Mouse (Mus musculus): ENCODE data around the gene Cerk. TPM values are rescaled to one million over a fixed set of nuclear protein-coding genes. Genes with fewer than 3 reads are reported as not detected.
"Not testable (repeated sequence)": the region's sequence is repeated elsewhere in the genome, so short reads cannot be mapped to it uniquely, and the experiment has no call there.

Gene Cerk
- polyA plus RNA-seq, 1 experiment = 38.2 TPM

- DNase-seq = no peak
- H3K4me1 ChIP-seq (ENCODE audit: control insufficient read depth, insufficient read depth, low read length) = peaks cover 9% of the 10 kb centered on the region
- WGBS = 87% methylated on average over 2 of the region's 2 CpGs
- H3K4me3 ChIP-seq (replicated peaks; ENCODE audit: extremely low read depth, low read depth, low read length) = no peak overlapping the region
- TF ChIP-seq POLR2A (IDR thresholded peaks at IDR 0.05; ENCODE audit: borderline replicate concordance, extremely low read depth, low read depth, low read length) (no peak), CTCF (IDR thresholded peaks at IDR 0.05; ENCODE audit: insufficient read depth, low read length) (no peak)
Observed at GRCm38 (mm10) chr15:86226968-86227367, 41.0 kb upstream of the Cerk start.

- 88% methylated on average over 5 of the region's 5 CpGs for WGBS
- no peak for TF ChIP-seq CTCF (IDR thresholded peaks at IDR 0.05; ENCODE audit: insufficient read depth, low read length)
- TF ChIP-seq POLR2A (IDR thresholded peaks at IDR 0.05; ENCODE audit: borderline replicate concordance, extremely low read depth, low read depth, low read length) = no peak
- no peak for DNase-seq
- Histone ChIP-seq H3K4me1 (ENCODE audit: control insufficient read depth, insufficient read depth, low read length) (peaks cover 5% of the 10 kb centered on the region), H3K4me3 (replicated peaks; ENCODE audit: extremely low read depth, low read depth, low read length) (no peak overlapping the region)
Observed at GRCm38 (mm10) chr15:86226221-86226620, 40.3 kb upstream of the Cerk start.

GRCm38 (mm10) chr15:86224972-86225551 lies 39.1 kb upstream of the Cerk start:
- Histone ChIP-seq H3K4me3 (replicated peaks; ENCODE audit: extremely low read depth, low read depth, low read length) (no peak overlapping the region), H3K4me1 (ENCODE audit: control insufficient read depth, insufficient read depth, low read length) (peaks cover 13% of the 10 kb centered on the region)
- TF ChIP-seq POLR2A (IDR thresholded peaks at IDR 0.05; ENCODE audit: borderline replicate concordance, extremely low read depth, low read depth, low read length) = no peak
- no peak for TF ChIP-seq CTCF (IDR thresholded peaks at IDR 0.05; ENCODE audit: insufficient read depth, low read length)
- WGBS = 76% methylated on average over 7 of the region's 7 CpGs
- no peak for DNase-seq

GRCm38 (mm10) chr15:86221901-86222300 lies 36.0 kb upstream of the Cerk start:
- DNase-seq = not testable (repeated sequence)
- WGBS = 62% methylated on average over 11 of the region's 11 CpGs

GRCm38 (mm10) chr15:86221369-86221768 lies 35.4 kb upstream of the Cerk start:
- Histone ChIP-seq H3K4me1 (ENCODE audit: control insufficient read depth, insufficient read depth, low read length) (peaks cover 22% of the 10 kb centered on the region), H3K4me3 (replicated peaks; ENCODE audit: extremely low read depth, low read depth, low read length) (no peak overlapping the region)
- TF ChIP-seq CTCF (IDR thresholded peaks at IDR 0.05; ENCODE audit: insufficient read depth, low read length) (no peak), POLR2A (IDR thresholded peaks at IDR 0.05; ENCODE audit: borderline replicate concordance, extremely low read depth, low read depth, low read length) (no peak)
- DNase-seq = no peak
- WGBS = 72% methylated on average over 4 of the region's 4 CpGs

More at GRCm38 (mm10) chr15:86221901-86222300, 36.0 kb upstream of the Cerk start:
- not testable (repeated sequence) for H3K4me3 ChIP-seq (replicated peaks; ENCODE audit: extremely low read depth, low read depth, low read length)
- H3K4me1 ChIP-seq (ENCODE audit: control insufficient read depth, insufficient read depth, low read length) = peaks cover 22% of the 10 kb centered on the region

GRCm38 (mm10) chr15:86220715-86221114 lies 34.8 kb upstream of the Cerk start:
- peak overlapping the region; percentile 39 for H3K4me3 ChIP-seq (replicated peaks; ENCODE audit: extremely low read depth, low read depth, low read length)
- H3K4me1 ChIP-seq (ENCODE audit: control insufficient read depth, insufficient read depth, low read length) = peaks cover 22% of the 10 kb centered on the region
- 41% methylated on average over 4 of the region's 4 CpGs for WGBS
- TF ChIP-seq CTCF (IDR thresholded peaks at IDR 0.05; ENCODE audit: insufficient read depth, low read length) (no peak), POLR2A (IDR thresholded peaks at IDR 0.05; ENCODE audit: borderline replicate concordance, extremely low read depth, low read depth, low read length) (no peak; the same call in 1 of the 2 replicates)
- DNase-seq = no peak

- Histone ChIP-seq H3K4me1 (ENCODE audit: control insufficient read depth, insufficient read depth, low read length) (peaks cover 22% of the 10 kb centered on the region), H3K4me3 (replicated peaks; ENCODE audit: extremely low read depth, low read depth, low read length) (peak overlapping the region; percentile 39)
- WGBS = 26% methylated on average over 5 of the region's 5 CpGs
- TF ChIP-seq CTCF (IDR thresholded peaks at IDR 0.05; ENCODE audit: insufficient read depth, low read length) (no peak), POLR2A (IDR thresholded peaks at IDR 0.05; ENCODE audit: borderline replicate concordance, extremely low read depth, low read depth, low read length) (peak; percentile 78)
- DNase-seq = no peak
Observed at GRCm38 (mm10) chr15:86220229-86220630, 34.3 kb upstream of the Cerk start.

- no peak for DNase-seq
- TF ChIP-seq CTCF (IDR thresholded peaks at IDR 0.05; ENCODE audit: insufficient read depth, low read length) = no peak
- TF ChIP-seq POLR2A (IDR thresholded peaks at IDR 0.05; ENCODE audit: borderline replicate concordance, extremely low read depth, low read depth, low read length) = no peak
- WGBS = 62% methylated on average over 7 of the region's 7 CpGs
- H3K4me3 ChIP-seq (replicated peaks; ENCODE audit: extremely low read depth, low read depth, low read length) = no peak overlapping the region
- peaks cover 23% of the 10 kb centered on the region for H3K4me1 ChIP-seq (ENCODE audit: control insufficient read depth, insufficient read depth, low read length)
Observed at GRCm38 (mm10) chr15:86219534-86220228, 33.7 kb upstream of the Cerk start.

- WGBS = 64% methylated on average over 9 of the region's 9 CpGs
- peaks cover 23% of the 10 kb centered on the region for H3K4me1 ChIP-seq (ENCODE audit: control insufficient read depth, insufficient read depth, low read length)
- not testable (repeated sequence) for DNase-seq; H3K4me3 ChIP-seq (replicated peaks; ENCODE audit: extremely low read depth, low read depth, low read length)
Observed at GRCm38 (mm10) chr15:86216641-86217040, 30.7 kb upstream of the Cerk start.

GRCm38 (mm10) chr15:86214549-86215201 lies 28.7 kb upstream of the Cerk start:
- TF ChIP-seq POLR2A (IDR thresholded peaks at IDR 0.05; ENCODE audit: borderline replicate concordance, extremely low read depth, low read depth, low read length) (no peak), CTCF (IDR thresholded peaks at IDR 0.05; ENCODE audit: insufficient read depth, low read length) (no peak)
- Histone ChIP-seq H3K4me1 (ENCODE audit: control insufficient read depth, insufficient read depth, low read length) (peaks cover 12% of the 10 kb centered on the region), H3K4me3 (replicated peaks; ENCODE audit: extremely low read depth, low read depth, low read length) (peak overlapping the region; percentile 84)
- WGBS = 7% methylated on average over 25 of the region's 25 CpGs
- DNase-seq = no peak

All from lung, adult 2 months (tissue).